Mouse (Mus musculus) C2C12 (cell line): Measurements from ENCODE around the gene Cd300lb.

Experiments
- CTCF ChIP-seq: IDR thresholded peaks from one replicate; pipeline ENCODE4 v1.5.1; 2011; ENCODE audit not compliant: control insufficient read depth, insufficient read depth, insufficient read length
- FOSL1 ChIP-seq: IDR thresholded peaks from one replicate; pipeline ENCODE4 v1.8.0; 2011; ENCODE audit warnings: mild to moderate bottlenecking, low read length; ENCODE audit not compliant: poor library complexity, insufficient read depth, severe bottlenecking
- MYOG ChIP-seq: IDR thresholded peaks from one replicate; pipeline ENCODE4 v1.6.1; 2011; ENCODE audit not compliant: control insufficient read depth, insufficient read length; ENCODE audit errors: extremely low read depth
- USF1 ChIP-seq: IDR thresholded peaks from one replicate; pipeline ENCODE4 v1.6.1; 2011; ENCODE audit warnings: low read depth, mild to moderate bottlenecking, control low read depth, moderate library complexity

GRCm38 (mm10) chr11:114890542-114890941 lies 43.6 kb downstream of the Cd300lb start:
- TF ChIP-seq CTCF (no peak), USF1 (no peak), MYOG (no peak), FOSL1 (no peak)
